Mouse (Mus musculus): ENCODE measurements around the gene Pdcd10. TPM values are rescaled to one million over a fixed set of nuclear protein-coding genes. Genes with fewer than 3 reads are reported as not detected.

The Pdcd10 gene
- polyA plus RNA-seq, 1 experiment from 2014 or later = 96.2 TPM

DNA sequence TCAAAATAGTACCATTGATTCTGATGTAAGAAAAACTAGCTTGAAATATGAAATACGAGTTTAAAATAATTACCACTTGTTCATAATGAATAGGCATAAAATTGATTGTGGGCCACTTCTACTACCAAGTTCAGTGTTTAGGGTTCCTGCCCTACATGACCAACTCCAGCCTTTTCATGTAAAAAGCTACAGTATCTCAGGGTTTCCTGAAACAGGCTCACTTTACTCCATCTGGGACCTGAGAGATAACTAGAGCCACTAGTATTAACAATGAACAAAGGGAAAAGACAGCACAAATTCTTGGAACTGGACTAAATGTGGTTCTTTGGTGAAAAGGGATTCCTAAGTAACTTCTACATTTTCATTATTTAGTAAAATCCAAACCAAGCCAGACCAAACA, 12.4 kb downstream of the Pdcd10 start:
- no peak for ATAC-seq (ENCODE audit: low FRiP score)
- no peaks in the 10 kb centered on the region for H3K9me3 ChIP-seq (ENCODE audit: control insufficient read depth, low read length)
- H3K27me3 ChIP-seq (ENCODE audit: control insufficient read depth, insufficient read depth, low read length) = no peaks in the 10 kb centered on the region
- peaks cover 13% of the 10 kb centered on the region for H3K36me3 ChIP-seq (replicated peaks; ENCODE audit: control insufficient read depth, insufficient read depth)
- no peak overlapping the region for H3K4me3 ChIP-seq (replicated peaks; ENCODE audit: low read length)
- DNase-seq (ENCODE audit: low spot score) = no peak
- WGBS = 91% methylated on average over 1 of the region's 1 CpGs
- H3K4me2 ChIP-seq (replicated peaks) = no peak overlapping the region
- no peak overlapping the region for H3K9ac ChIP-seq
- H3K4me1 ChIP-seq (replicated peaks; ENCODE audit: control insufficient read depth, insufficient read depth, low read length) = no peaks in the 10 kb centered on the region
- no peak overlapping the region for H3K27ac ChIP-seq

DNA sequence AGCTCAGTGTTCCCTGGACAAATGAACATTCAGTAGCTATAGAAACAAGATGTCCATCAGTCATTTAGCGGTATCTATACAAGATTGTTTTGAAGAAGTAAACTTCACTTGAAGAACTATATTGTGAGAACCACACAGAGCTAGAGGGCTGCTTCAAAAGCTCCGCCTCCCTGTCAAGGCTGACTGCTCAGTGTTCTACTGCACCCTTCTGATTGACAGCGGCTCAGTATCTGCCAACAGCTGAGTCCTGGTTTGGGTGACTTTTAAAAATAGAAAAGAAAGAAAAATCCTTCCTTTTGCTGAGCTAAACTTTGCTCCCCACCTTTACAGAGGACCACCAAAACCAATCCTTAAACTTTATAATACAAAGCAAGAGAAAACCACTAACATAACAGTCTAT, 13.8 kb downstream of the Pdcd10 start:
- DNase-seq (ENCODE audit: low spot score) (no peak), ATAC-seq (ENCODE audit: low FRiP score) (no peak)
- Histone ChIP-seq H3K4me1 (replicated peaks; ENCODE audit: control insufficient read depth, insufficient read depth, low read length) (no peaks in the 10 kb centered on the region), H3K4me2 (replicated peaks) (no peak overlapping the region), H3K9ac (no peak overlapping the region), H3K27me3 (ENCODE audit: control insufficient read depth, insufficient read depth, low read length) (no peaks in the 10 kb centered on the region), H3K36me3 (replicated peaks; ENCODE audit: control insufficient read depth, insufficient read depth) (peaks cover 24% of the 10 kb centered on the region), H3K4me3 (replicated peaks; ENCODE audit: low read length) (no peak overlapping the region), H3K27ac (no peak overlapping the region), H3K9me3 (ENCODE audit: control insufficient read depth, low read length) (no peaks in the 10 kb centered on the region)
- WGBS = 56% methylated on average over 3 of the region's 3 CpGs

DNA sequence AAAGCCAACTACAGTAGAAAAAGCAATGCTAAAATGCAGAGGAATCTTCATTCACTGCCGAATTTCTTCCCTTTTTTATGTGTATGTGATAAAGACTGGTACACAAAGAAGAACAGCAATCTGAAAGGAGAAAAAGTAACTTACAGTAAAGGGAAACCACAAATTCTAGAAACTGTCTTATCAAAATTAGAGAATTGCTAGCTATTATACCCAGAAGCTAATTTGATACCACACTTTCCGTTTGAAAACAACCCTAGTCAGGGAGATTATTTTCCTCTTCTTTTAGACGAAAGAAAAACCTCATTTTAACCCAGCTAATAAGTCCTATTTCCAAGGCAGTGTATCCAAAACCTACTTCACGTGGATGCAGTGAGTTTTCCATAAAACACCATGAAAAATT, 15.4 kb downstream of the Pdcd10 start:
- Histone ChIP-seq H3K9ac (no peak overlapping the region), H3K4me1 (replicated peaks; ENCODE audit: control insufficient read depth, insufficient read depth, low read length) (no peaks in the 10 kb centered on the region), H3K4me3 (replicated peaks; ENCODE audit: low read length) (no peak overlapping the region), H3K27me3 (ENCODE audit: control insufficient read depth, insufficient read depth, low read length) (no peaks in the 10 kb centered on the region), H3K4me2 (replicated peaks) (no peak overlapping the region), H3K36me3 (replicated peaks; ENCODE audit: control insufficient read depth, insufficient read depth) (peaks cover 35% of the 10 kb centered on the region), H3K9me3 (ENCODE audit: control insufficient read depth, low read length) (no peaks in the 10 kb centered on the region), H3K27ac (no peak overlapping the region)
- WGBS = 92% methylated on average over 4 of the region's 4 CpGs
- ATAC-seq (ENCODE audit: low FRiP score) (no peak), DNase-seq (ENCODE audit: low spot score) (no peak)

DNA sequence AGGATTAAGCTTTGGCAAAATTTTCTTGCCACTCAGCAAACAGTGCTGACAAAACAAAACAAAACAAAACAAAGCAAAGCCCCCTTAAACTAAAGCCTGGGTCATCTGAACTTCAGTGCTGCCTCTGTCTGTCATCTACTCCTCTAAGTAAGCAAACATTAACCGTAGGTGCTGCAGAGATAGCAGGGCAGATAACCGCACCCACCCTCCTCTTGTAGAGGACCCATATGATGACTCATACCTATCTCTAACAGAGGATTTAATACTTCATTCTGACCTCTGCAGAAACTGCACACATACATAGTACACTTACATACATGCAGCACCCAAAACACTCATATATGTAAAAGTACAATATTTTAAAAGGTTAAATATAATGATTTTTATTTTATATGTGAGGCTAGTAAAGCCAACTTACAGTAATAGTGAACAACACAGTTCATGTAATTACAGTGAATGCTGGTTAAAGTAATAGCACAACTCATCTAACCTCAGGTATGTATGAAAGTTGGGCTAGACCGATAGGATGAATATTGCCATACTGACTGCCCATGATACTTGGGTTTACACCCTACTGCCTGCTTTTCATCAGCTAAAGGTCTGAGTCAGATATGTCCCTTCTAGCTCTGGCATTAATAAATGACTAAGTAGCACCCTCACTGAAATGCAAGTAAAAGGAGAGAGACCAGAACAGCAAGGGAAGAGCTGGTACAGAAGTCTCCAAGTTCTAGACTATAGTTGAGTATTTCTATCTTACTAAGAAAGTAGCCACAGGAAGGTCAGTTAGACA, 22.4 kb downstream of the Pdcd10 start:
- Histone ChIP-seq H3K9me3 (ENCODE audit: control insufficient read depth, low read length) (no peaks in the 10 kb centered on the region), H3K27me3 (ENCODE audit: control insufficient read depth, insufficient read depth, low read length) (no peaks in the 10 kb centered on the region), H3K4me2 (replicated peaks) (no peak overlapping the region), H3K9ac (no peak overlapping the region), H3K4me1 (replicated peaks; ENCODE audit: control insufficient read depth, insufficient read depth, low read length) (no peaks in the 10 kb centered on the region), H3K4me3 (replicated peaks; ENCODE audit: low read length) (no peak overlapping the region), H3K27ac (no peak overlapping the region), H3K36me3 (replicated peaks; ENCODE audit: control insufficient read depth, insufficient read depth) (peaks cover 21% of the 10 kb centered on the region)
- no peak for ATAC-seq (ENCODE audit: low FRiP score)
- no peak for DNase-seq (ENCODE audit: low spot score)
- 99% methylated on average over 3 of the region's 3 CpGs for WGBS

DNA sequence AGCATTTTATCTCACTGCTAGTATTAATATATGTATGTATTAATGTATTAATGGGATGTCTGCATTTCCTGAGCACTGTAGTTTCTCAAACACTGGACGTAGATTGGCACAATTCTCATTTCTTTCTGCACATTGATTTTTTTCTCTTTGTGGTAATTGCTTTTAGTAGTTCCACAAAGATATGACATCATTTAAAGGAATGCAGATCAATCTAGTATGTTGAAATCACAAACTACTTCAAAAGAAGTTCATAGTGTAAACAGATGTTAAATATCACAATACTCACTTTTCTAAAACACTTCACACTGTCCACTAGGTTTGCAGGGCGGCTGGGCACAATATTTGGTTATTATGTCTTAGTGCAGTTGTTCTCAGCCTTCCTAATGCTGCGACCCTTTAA, 25.6 kb downstream of the Pdcd10 start:
- Histone ChIP-seq H3K9ac (no peak overlapping the region), H3K4me2 (replicated peaks) (no peak overlapping the region), H3K36me3 (replicated peaks; ENCODE audit: control insufficient read depth, insufficient read depth) (peaks cover 23% of the 10 kb centered on the region), H3K27ac (no peak overlapping the region), H3K4me1 (replicated peaks; ENCODE audit: control insufficient read depth, insufficient read depth, low read length) (no peaks in the 10 kb centered on the region), H3K27me3 (ENCODE audit: control insufficient read depth, insufficient read depth, low read length) (no peaks in the 10 kb centered on the region), H3K4me3 (replicated peaks; ENCODE audit: low read length) (no peak overlapping the region), H3K9me3 (ENCODE audit: control insufficient read depth, low read length) (no peaks in the 10 kb centered on the region)
- DNase-seq (ENCODE audit: low spot score) (no peak), ATAC-seq (ENCODE audit: low FRiP score) (no peak)
- WGBS = 94% methylated on average over 3 of the region's 3 CpGs

DNA sequence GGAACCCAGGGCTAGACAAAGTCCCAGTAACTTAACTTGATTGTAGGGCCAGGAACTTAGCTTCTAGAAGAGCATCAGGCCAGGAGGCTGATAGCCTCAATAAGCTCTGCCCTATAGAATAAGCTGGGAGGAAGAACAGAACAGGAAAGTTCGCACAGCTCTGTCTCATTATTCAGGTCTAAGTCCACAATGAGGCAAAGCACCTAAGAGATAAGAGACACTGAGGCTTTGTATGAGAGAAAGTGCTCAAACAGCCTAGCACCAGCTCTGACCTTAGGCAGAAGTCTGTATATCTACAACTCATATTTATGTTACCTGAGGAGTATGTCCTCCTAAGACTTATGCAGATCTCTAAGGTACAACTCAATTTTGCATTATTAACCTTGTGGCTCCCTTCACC, 34.1 kb downstream of the Pdcd10 start:
- Histone ChIP-seq H3K36me3 (replicated peaks; ENCODE audit: control insufficient read depth, insufficient read depth) (peaks cover 35% of the 10 kb centered on the region), H3K9me3 (ENCODE audit: control insufficient read depth, low read length) (no peaks in the 10 kb centered on the region), H3K4me3 (replicated peaks; ENCODE audit: low read length) (no peak overlapping the region), H3K4me2 (replicated peaks) (no peak overlapping the region), H3K27me3 (ENCODE audit: control insufficient read depth, insufficient read depth, low read length) (no peaks in the 10 kb centered on the region), H3K27ac (no peak overlapping the region), H3K9ac (no peak overlapping the region), H3K4me1 (replicated peaks; ENCODE audit: control insufficient read depth, insufficient read depth, low read length) (no peaks in the 10 kb centered on the region)
- 97% methylated on average over 1 of the region's 1 CpGs for WGBS
- DNase-seq (ENCODE audit: low spot score) = no peak
- no peak for ATAC-seq (ENCODE audit: low FRiP score)

DNA sequence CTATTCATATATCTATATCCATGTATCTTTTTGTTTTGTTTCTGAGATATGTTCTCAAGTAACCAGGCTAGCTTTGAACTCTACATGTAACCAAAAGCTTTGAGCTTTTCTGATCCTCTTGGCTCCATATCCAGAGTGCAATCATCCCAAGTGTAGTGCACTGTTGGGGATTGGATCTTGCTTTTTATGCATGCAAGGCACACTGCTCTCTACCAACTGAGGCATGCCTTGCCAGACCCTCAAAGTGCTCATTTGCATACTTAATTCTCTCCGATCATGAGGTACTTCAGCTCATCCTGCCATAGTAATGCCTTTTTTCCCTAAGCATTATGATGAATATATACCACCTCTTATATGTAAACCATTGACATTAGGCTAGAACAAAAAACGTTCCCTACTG, 35.3 kb downstream of the Pdcd10 start:
- H3K9me3 ChIP-seq (ENCODE audit: control insufficient read depth, low read length) = no peaks in the 10 kb centered on the region
- no peaks in the 10 kb centered on the region for H3K27me3 ChIP-seq (ENCODE audit: control insufficient read depth, insufficient read depth, low read length)
- H3K4me3 ChIP-seq (replicated peaks; ENCODE audit: low read length) = no peak overlapping the region
- peak; percentile 48; the same call in 1 of the 2 replicates for ATAC-seq (ENCODE audit: low FRiP score)
- no peak overlapping the region for H3K9ac ChIP-seq
- no peak overlapping the region for H3K4me2 ChIP-seq (replicated peaks)
- H3K36me3 ChIP-seq (replicated peaks; ENCODE audit: control insufficient read depth, insufficient read depth) = peaks cover 26% of the 10 kb centered on the region
- DNase-seq (ENCODE audit: low spot score) = no peak
- 64% methylated on average over 2 of the region's 2 CpGs for WGBS
- no peak overlapping the region for H3K27ac ChIP-seq
- no peaks in the 10 kb centered on the region for H3K4me1 ChIP-seq (replicated peaks; ENCODE audit: control insufficient read depth, insufficient read depth, low read length)

DNA sequence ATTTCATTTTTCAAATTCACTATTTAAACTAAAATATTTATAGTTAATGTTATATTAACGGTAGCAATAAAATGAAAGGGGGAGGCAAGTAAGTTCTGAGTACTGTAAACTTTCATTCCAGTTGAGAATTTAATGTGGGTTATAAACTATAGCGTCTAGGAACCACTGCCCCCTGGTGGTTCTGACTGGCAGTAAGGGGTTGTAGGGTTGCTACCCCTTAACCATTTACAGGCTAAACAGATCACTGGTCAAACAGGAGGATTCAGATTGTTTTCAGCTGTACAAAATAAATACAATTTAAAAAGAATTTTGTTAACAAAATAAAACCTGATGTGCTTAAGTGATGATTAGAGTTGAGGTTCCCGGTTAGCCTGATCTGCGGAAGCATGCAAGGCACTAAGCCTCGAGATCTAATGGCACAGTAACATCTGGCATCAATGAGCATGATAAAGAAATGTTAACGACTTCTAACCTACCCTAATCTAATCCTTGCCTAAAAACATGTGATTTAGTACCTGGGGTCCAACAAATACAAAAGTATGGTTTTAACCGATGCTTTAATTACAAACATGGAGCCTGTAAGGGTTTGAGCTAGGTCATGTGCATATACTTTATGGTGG, 38.9 kb downstream of the Pdcd10 start:
- ATAC-seq (ENCODE audit: low FRiP score) = no peak
- Histone ChIP-seq H3K27me3 (ENCODE audit: control insufficient read depth, insufficient read depth, low read length) (no peaks in the 10 kb centered on the region), H3K4me1 (replicated peaks; ENCODE audit: control insufficient read depth, insufficient read depth, low read length) (no peaks in the 10 kb centered on the region), H3K27ac (no peak overlapping the region), H3K9ac (no peak overlapping the region), H3K4me3 (replicated peaks; ENCODE audit: low read length) (no peak overlapping the region), H3K9me3 (ENCODE audit: control insufficient read depth, low read length) (no peaks in the 10 kb centered on the region), H3K4me2 (replicated peaks) (no peak overlapping the region), H3K36me3 (replicated peaks; ENCODE audit: control insufficient read depth, insufficient read depth) (peaks cover 34% of the 10 kb centered on the region)
- WGBS = 80% methylated on average over 7 of the region's 7 CpGs
- peak; percentile 48 for DNase-seq (ENCODE audit: low spot score)

DNA sequence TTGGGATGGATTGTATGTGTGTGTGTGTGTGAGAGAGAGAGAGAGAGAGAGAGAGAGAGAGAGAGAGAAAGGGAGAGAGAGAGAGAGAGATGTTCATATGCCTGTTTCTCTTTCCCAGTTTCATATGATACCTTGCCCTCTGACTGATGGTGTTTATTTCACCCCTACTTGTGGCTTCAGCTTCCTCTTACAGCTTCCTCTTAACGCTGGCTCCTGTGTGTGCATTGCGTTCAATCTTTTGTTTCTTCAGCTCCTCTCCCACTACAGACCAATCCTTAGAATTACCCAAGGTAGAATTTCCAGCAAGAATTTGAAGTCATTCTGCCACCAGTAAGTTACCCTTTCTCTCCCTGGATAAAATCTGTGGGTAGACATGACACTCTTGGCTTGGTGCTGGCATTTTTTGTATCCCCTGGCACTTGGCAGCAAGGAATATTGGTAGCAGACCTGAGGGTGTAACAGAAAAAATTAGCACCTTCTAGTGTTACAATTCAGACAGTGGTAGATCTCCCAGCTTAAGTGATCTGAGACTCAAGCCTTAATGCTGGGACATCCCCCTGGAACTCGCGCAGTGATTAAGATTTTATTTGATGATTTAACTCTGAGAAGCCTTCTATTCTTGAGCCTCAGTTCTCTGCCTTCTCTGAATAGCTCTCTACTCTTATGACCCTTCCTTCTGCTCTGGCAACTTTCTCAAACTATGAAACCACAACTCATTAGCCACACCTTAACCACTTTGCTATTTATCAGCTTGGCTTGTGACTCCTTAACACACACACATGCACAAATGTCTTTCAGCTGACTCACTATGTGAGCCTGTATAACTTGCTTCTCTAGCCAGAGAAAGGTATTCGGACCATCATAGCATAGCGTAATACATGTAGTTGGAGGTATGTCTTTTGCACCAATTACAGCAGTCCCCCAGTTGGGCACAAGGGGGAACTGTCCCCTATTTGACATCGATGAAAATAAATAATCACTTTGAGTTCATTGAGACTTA, 57.4 kb downstream of the Pdcd10 start:
- Histone ChIP-seq H3K4me2 (replicated peaks) (no peak overlapping the region), H3K36me3 (replicated peaks; ENCODE audit: control insufficient read depth, insufficient read depth) (no peaks in the 10 kb centered on the region), H3K9me3 (ENCODE audit: control insufficient read depth, low read length) (no peaks in the 10 kb centered on the region), H3K4me3 (replicated peaks; ENCODE audit: low read length) (no peak overlapping the region), H3K4me1 (replicated peaks; ENCODE audit: control insufficient read depth, insufficient read depth, low read length) (no peaks in the 10 kb centered on the region), H3K9ac (no peak overlapping the region), H3K27ac (no peak overlapping the region), H3K27me3 (ENCODE audit: control insufficient read depth, insufficient read depth, low read length) (no peaks in the 10 kb centered on the region)
- 91% methylated on average over 7 of the region's 7 CpGs for WGBS
- no peak for DNase-seq (ENCODE audit: low spot score)
- no peak for ATAC-seq (ENCODE audit: low FRiP score)

Measured in hindbrain, embryonic 14.5 days (tissue).